Mouse (Mus musculus): ENCODE results near the gene Trappc10. TPM values are rescaled to one million over a fixed set of nuclear protein-coding genes. Genes with fewer than 3 reads are reported as not detected.

The Trappc10 gene
- polyA plus RNA-seq, 1 experiment from 2014 or later, result 22.2 TPM

DNA sequence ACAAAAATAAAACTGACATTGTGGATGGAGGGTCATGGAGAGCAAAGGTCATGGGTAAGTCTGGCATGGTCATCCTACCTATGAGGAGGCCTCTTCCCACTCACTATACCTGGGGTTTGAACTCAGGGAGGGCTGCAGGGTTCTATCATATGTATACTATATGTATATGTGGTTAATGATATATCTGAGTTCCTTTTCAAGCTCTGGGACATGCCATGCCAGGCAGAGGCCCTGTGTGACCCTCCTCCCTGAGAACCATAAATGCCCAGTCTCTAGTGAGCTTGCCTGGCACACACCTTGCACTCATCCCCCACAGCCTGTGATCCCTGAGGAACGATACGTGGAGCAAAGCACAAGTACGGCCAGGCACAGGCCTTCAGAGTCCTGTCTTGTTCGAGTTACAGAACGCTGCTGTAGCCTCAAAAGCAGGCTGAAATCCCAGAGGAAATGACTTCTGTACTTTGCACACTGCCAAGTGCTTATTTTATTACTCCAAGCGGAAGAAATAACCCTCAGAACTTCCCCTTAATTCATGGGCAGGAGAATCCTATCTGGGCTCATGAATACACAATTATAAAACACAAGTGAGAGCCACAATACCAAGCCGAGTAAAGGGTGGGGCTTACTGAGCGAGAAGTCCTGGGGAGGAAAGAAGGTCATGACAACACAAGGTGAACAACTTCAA is 16.4 kb downstream of the Trappc10 start:
- ATAC-seq (ENCODE audit: low FRiP score, low TSS enrichment), result no peak
- WGBS, result 78% methylated on average over 8 of the region's 8 CpGs
- Histone ChIP-seq H3K4me1 (ENCODE audit: control insufficient read depth, insufficient read depth, low read length) (no peaks in the 10 kb centered on the region), H3K4me2 (replicated peaks; ENCODE audit: low read depth, low read length) (no peak overlapping the region), H3K27ac (ENCODE audit: low read depth, low read length) (no peak overlapping the region), H3K9ac (ENCODE audit: low read depth, low read length) (no peak overlapping the region), H3K27me3 (ENCODE audit: control insufficient read depth, insufficient read depth, low read length) (no peaks in the 10 kb centered on the region), H3K9me3 (ENCODE audit: control insufficient read depth, low read length) (no peaks in the 10 kb centered on the region), H3K36me3 (ENCODE audit: control insufficient read depth, insufficient read depth, low read length) (peaks cover 28% of the 10 kb centered on the region; the same call in 1 of the 2 replicates), H3K4me3 (ENCODE audit: low read length) (no peak overlapping the region)

- no peaks in the 10 kb centered on the region for H3K4me1 ChIP-seq (ENCODE audit: control insufficient read depth, insufficient read depth, low read length)
- H3K4me3 ChIP-seq (ENCODE audit: low read length), result no peak overlapping the region
- H3K27ac ChIP-seq (ENCODE audit: low read depth, low read length), result no peak overlapping the region
- H3K4me2 ChIP-seq (replicated peaks; ENCODE audit: low read depth, low read length), result no peak overlapping the region
- H3K36me3 ChIP-seq (ENCODE audit: control insufficient read depth, insufficient read depth, low read length), result peaks cover 28% of the 10 kb centered on the region
- no peak for ATAC-seq (ENCODE audit: low FRiP score, low TSS enrichment)
- WGBS, result 93% methylated on average over 6 of the region's 6 CpGs
- no peak overlapping the region for H3K9ac ChIP-seq (ENCODE audit: low read depth, low read length)
- no peaks in the 10 kb centered on the region for H3K9me3 ChIP-seq (ENCODE audit: control insufficient read depth, low read length)
- H3K27me3 ChIP-seq (ENCODE audit: control insufficient read depth, insufficient read depth, low read length), result no peaks in the 10 kb centered on the region
Observed at GRCm38 (mm10) chr10:78224136-78224535, 20.3 kb downstream of the Trappc10 start.

DNA sequence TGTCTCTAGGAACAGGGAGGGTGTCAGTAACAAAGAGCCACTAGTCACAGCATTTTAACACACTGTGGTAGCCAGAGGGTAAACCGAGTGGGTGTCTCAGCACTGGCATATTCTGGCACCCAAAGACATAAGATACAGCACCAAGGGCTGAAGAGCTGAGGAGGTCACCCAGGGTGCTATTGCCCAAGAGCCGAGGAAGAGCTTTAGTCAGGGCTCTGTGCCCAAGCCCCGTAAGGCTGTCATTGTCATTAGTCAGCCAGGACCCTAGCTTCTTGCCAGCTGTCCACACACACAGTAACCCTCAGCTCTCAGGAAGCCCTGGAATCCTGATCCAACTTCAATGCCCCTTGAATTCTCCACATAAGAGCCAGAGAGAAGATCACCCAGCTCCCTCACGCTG is 21.5 kb downstream of the Trappc10 start:
- Histone ChIP-seq H3K36me3 (ENCODE audit: control insufficient read depth, insufficient read depth, low read length) (peaks cover 26% of the 10 kb centered on the region), H3K4me2 (replicated peaks; ENCODE audit: low read depth, low read length) (no peak overlapping the region)
- WGBS, result 87% methylated on average over 4 of the region's 4 CpGs

DNA sequence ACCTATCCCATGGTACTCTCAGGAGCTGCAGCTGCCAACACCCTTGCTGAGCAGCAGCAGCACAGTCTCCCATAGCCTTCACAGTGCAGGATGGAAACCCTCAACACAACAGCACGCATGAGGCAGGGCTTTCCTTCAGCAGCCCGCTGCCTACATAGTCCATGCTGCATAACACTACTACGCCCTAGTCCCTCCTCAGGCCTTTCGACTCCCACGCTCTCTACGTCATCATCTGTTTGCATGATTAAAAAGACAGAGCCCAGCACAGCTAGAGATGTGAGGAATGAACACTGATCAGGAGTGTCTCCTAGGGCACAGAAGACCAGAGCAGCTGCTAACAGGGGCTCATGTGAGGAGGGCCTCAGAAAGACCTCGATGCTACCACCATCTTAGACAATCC is 23.1 kb downstream of the Trappc10 start:
- WGBS, result 86% methylated on average over 7 of the region's 7 CpGs
- no peaks in the 10 kb centered on the region for H3K9me3 ChIP-seq (ENCODE audit: control insufficient read depth, low read length)
- no peak overlapping the region for H3K27ac ChIP-seq (ENCODE audit: low read depth, low read length)
- H3K27me3 ChIP-seq (ENCODE audit: control insufficient read depth, insufficient read depth, low read length), result no peaks in the 10 kb centered on the region
- no peak overlapping the region for H3K4me3 ChIP-seq (ENCODE audit: low read length)
- ATAC-seq (ENCODE audit: low FRiP score, low TSS enrichment), result no peak
- no peaks in the 10 kb centered on the region for H3K4me1 ChIP-seq (ENCODE audit: control insufficient read depth, insufficient read depth, low read length)
- H3K36me3 ChIP-seq (ENCODE audit: control insufficient read depth, insufficient read depth, low read length), result peaks cover 30% of the 10 kb centered on the region
- H3K9ac ChIP-seq (ENCODE audit: low read depth, low read length), result no peak overlapping the region
- no peak overlapping the region for H3K4me2 ChIP-seq (replicated peaks; ENCODE audit: low read depth, low read length)

More for the DNA sequence above, 21.5 kb downstream of the Trappc10 start:
- ATAC-seq (ENCODE audit: low FRiP score, low TSS enrichment), result no peak
- Histone ChIP-seq H3K4me1 (ENCODE audit: control insufficient read depth, insufficient read depth, low read length) (no peaks in the 10 kb centered on the region), H3K27ac (ENCODE audit: low read depth, low read length) (no peak overlapping the region), H3K27me3 (ENCODE audit: control insufficient read depth, insufficient read depth, low read length) (no peaks in the 10 kb centered on the region), H3K4me3 (ENCODE audit: low read length) (no peak overlapping the region), H3K9ac (ENCODE audit: low read depth, low read length) (no peak overlapping the region), H3K9me3 (ENCODE audit: control insufficient read depth, low read length) (no peaks in the 10 kb centered on the region)

- H3K9me3 ChIP-seq (ENCODE audit: control insufficient read depth, low read length), result no peaks in the 10 kb centered on the region
- H3K4me2 ChIP-seq (replicated peaks; ENCODE audit: low read depth, low read length), result no peak overlapping the region
- no peaks in the 10 kb centered on the region for H3K27me3 ChIP-seq (ENCODE audit: control insufficient read depth, insufficient read depth, low read length)
- H3K36me3 ChIP-seq (ENCODE audit: control insufficient read depth, insufficient read depth, low read length), result peaks cover 45% of the 10 kb centered on the region
- ATAC-seq (ENCODE audit: low FRiP score, low TSS enrichment), result no peak
- no peak overlapping the region for H3K27ac ChIP-seq (ENCODE audit: low read depth, low read length)
- WGBS, result 88% methylated on average over 1 of the region's 1 CpGs
- H3K9ac ChIP-seq (ENCODE audit: low read depth, low read length), result no peak overlapping the region
- no peaks in the 10 kb centered on the region for H3K4me1 ChIP-seq (ENCODE audit: control insufficient read depth, insufficient read depth, low read length)
- no peak overlapping the region for H3K4me3 ChIP-seq (ENCODE audit: low read length)
Observed at GRCm38 (mm10) chr10:78219528-78219927, 24.9 kb downstream of the Trappc10 start.

GRCm38 (mm10) chr10:78218576-78218975 is 25.9 kb downstream of the Trappc10 start:
- H3K27me3 ChIP-seq (ENCODE audit: control insufficient read depth, insufficient read depth, low read length), result no peaks in the 10 kb centered on the region
- H3K9ac ChIP-seq (ENCODE audit: low read depth, low read length), result no peak overlapping the region
- H3K4me3 ChIP-seq (ENCODE audit: low read length), result no peak overlapping the region
- H3K4me2 ChIP-seq (replicated peaks; ENCODE audit: low read depth, low read length), result no peak overlapping the region
- 76% methylated on average over 6 of the region's 6 CpGs for WGBS
- no peaks in the 10 kb centered on the region for H3K9me3 ChIP-seq (ENCODE audit: control insufficient read depth, low read length)
- H3K27ac ChIP-seq (ENCODE audit: low read depth, low read length), result no peak overlapping the region
- no peaks in the 10 kb centered on the region for H3K4me1 ChIP-seq (ENCODE audit: control insufficient read depth, insufficient read depth, low read length)
- ATAC-seq (ENCODE audit: low FRiP score, low TSS enrichment), result no peak
- peaks cover 54% of the 10 kb centered on the region for H3K36me3 ChIP-seq (ENCODE audit: control insufficient read depth, insufficient read depth, low read length)

- H3K4me3 ChIP-seq (ENCODE audit: low read length), result no peak overlapping the region
- H3K27me3 ChIP-seq (ENCODE audit: control insufficient read depth, insufficient read depth, low read length), result no peaks in the 10 kb centered on the region
- no peak overlapping the region for H3K27ac ChIP-seq (ENCODE audit: low read depth, low read length)
- H3K4me2 ChIP-seq (replicated peaks; ENCODE audit: low read depth, low read length), result no peak overlapping the region
- H3K36me3 ChIP-seq (ENCODE audit: control insufficient read depth, insufficient read depth, low read length), result peaks cover 74% of the 10 kb centered on the region
- no peak for ATAC-seq (ENCODE audit: low FRiP score, low TSS enrichment)
- H3K9me3 ChIP-seq (ENCODE audit: control insufficient read depth, low read length), result no peaks in the 10 kb centered on the region
- no peak overlapping the region for H3K9ac ChIP-seq (ENCODE audit: low read depth, low read length)
- no peaks in the 10 kb centered on the region for H3K4me1 ChIP-seq (ENCODE audit: control insufficient read depth, insufficient read depth, low read length)
- WGBS, result 63% methylated on average over 6 of the region's 6 CpGs
Observed at GRCm38 (mm10) chr10:78216376-78217083, 27.9 kb downstream of the Trappc10 start.

DNA sequence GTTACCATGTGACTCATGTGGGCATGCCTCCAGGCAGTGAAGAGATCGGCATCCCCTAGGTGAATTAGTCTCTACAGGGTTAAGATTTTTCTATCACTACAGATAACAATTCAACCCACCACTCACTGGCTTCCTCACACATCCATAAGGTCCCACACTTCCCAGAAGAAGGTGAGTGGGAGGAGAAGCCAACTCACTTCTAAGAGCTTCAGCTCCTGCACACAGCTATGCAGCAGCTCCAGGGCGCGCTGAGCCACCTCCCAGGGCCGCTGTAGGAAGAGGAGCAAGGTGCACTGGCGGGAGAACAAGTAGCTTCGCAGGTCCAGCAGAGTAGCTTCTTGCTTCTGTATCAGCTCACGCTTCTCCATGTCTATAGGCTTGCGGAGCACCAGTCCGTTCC is 30.1 kb downstream of the Trappc10 start:
- Histone ChIP-seq H3K27me3 (ENCODE audit: control insufficient read depth, insufficient read depth, low read length) (no peaks in the 10 kb centered on the region), H3K4me2 (replicated peaks; ENCODE audit: low read depth, low read length) (no peak overlapping the region), H3K9me3 (ENCODE audit: control insufficient read depth, low read length) (no peaks in the 10 kb centered on the region), H3K36me3 (ENCODE audit: control insufficient read depth, insufficient read depth, low read length) (peaks cover 78% of the 10 kb centered on the region), H3K9ac (ENCODE audit: low read depth, low read length) (no peak overlapping the region), H3K4me1 (ENCODE audit: control insufficient read depth, insufficient read depth, low read length) (no peaks in the 10 kb centered on the region), H3K27ac (ENCODE audit: low read depth, low read length) (no peak overlapping the region), H3K4me3 (ENCODE audit: low read length) (no peak overlapping the region)
- 90% methylated on average over 9 of the region's 9 CpGs for WGBS
- no peak for ATAC-seq (ENCODE audit: low FRiP score, low TSS enrichment)

GRCm38 (mm10) chr10:78211311-78211710 is 33.1 kb downstream of the Trappc10 start:
- Histone ChIP-seq H3K27me3 (ENCODE audit: control insufficient read depth, insufficient read depth, low read length) (no peaks in the 10 kb centered on the region), H3K27ac (ENCODE audit: low read depth, low read length) (no peak overlapping the region), H3K9me3 (ENCODE audit: control insufficient read depth, low read length) (no peaks in the 10 kb centered on the region), H3K4me2 (replicated peaks; ENCODE audit: low read depth, low read length) (no peak overlapping the region), H3K4me1 (ENCODE audit: control insufficient read depth, insufficient read depth, low read length) (no peaks in the 10 kb centered on the region), H3K36me3 (ENCODE audit: control insufficient read depth, insufficient read depth, low read length) (peaks cover 87% of the 10 kb centered on the region), H3K9ac (ENCODE audit: low read depth, low read length) (no peak overlapping the region), H3K4me3 (ENCODE audit: low read length) (no peak overlapping the region)
- 71% methylated on average over 6 of the region's 6 CpGs for WGBS
- no peak for ATAC-seq (ENCODE audit: low FRiP score, low TSS enrichment)
